Mouse (Mus musculus): ENCODE data around the gene Evi2.

The Evi2 gene

GRCm38 (mm10) chr11:79530333-79530761 is at the start of gene Evi2, which contains the start of gene Evi2a:
Gene Evi2, minus strand, starts transcription at chr11:79530589.
Gene Evi2a, minus strand, starts transcription at chr11:79530609.
- peak; percentile 43 for DNase-seq (ENCODE audit: low read depth, low spot score)

DNA sequence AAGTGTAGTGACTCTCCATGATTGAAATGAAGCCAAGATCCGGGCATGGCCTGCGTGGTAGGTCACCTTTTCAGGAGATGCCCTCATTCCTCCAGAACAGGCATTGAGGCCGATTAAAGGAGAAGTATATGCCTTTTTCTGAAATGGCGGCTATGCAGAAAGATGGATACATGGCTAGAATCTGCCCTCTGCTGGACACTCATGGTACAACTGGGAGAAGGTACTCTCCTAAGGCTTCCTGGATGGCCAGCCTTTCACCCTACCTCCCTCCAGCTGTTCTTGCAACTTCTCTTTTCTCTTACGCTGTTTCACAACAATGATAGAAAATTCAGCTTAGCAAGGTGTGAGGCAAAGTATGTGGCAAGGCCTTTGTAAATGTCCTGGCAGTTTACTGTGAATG is 47.4 kb upstream of the Evi2 start:
- peak; percentile 87 for DNase-seq (ENCODE audit: low read depth, low spot score)

GRCm38 (mm10) chr11:79575383-79576073 is 45.1 kb upstream of the Evi2 start:
- no peak for DNase-seq (ENCODE audit: low read depth, low spot score)

DNA sequence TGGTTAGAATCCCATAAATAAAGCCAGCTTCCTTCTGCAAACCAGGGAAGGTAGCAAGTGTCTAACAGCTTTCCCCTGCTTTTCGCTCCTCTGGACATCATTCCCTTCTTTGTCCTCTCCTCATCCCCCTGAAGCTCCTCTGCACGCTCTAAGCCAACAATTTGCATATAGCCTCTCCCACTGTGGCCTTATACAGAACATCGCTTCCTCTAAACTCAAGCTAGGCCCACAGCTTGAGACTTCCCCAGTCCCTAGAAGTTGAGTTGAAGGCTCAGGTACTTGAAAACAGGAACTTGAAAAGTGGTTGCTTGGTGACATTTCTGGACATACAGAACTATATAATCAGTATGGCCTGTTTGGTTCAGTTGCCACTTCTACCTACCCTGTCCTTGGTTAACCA is 43.4 kb upstream of the Evi2 start:
- no peak for DNase-seq (ENCODE audit: low read depth, low spot score)

- no peak for DNase-seq (ENCODE audit: low read depth, low spot score)
These were observed 39.9 kb upstream of the Evi2 start for GRCm38 (mm10) chr11:79570319-79570718.

- DNase-seq (ENCODE audit: low read depth, low spot score): no peak
These were observed 38.0 kb upstream of the Evi2 start for GRCm38 (mm10) chr11:79568197-79568911.

- no peak for DNase-seq (ENCODE audit: low read depth, low spot score)
These were observed 36.6 kb upstream of the Evi2 start for GRCm38 (mm10) chr11:79566947-79567346.

DNA sequence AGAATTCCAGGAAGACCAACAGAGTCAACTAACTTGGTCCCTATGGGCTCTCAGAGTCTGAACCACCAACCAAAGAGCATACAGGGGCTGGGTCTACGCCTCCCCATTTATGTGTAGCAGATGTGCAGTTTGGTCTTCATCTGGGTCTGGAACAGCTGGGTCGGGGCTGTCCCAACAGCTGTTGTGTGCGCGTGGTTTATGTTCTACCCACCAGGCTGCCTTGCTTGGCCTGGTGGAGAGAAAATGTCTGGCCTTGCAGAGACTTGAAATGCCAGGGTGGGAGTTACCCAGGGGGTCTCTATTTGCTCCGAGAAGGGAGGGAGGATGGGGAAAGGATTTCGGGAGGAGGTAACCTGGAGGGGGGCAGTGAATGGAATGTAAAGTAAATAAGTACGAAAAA is 33.1 kb upstream of the Evi2 start:
- no peak for DNase-seq (ENCODE audit: low read depth, low spot score)

- DNase-seq (ENCODE audit: low read depth, low spot score): no peak
These were observed 30.1 kb upstream of the Evi2 start for GRCm38 (mm10) chr11:79560536-79560935.

GRCm38 (mm10) chr11:79552622-79553021 is 22.2 kb upstream of the Evi2 start:
- DNase-seq (ENCODE audit: low read depth, low spot score): no peak

DNA sequence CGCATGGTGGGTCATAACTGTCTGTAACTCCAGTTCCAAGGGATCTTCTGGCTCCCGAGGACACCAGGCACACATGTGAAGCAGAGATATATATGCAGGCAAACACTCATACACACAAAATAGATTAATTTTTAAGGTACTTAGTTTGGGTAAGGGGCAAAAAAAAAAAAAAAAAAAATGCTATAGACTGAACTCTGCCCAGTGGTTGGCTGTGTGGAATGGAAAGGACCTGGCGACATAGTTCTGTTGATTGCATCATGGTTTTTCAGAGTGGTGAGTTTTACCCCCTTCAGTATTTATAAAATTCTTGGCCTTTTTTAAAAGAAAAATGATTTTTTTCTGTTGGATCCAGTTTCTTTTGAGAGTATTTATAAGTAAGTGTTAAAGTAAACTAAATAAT is 5.9 kb upstream of the Evi2 start:
- no peak for DNase-seq (ENCODE audit: low read depth, low spot score)

DNA sequence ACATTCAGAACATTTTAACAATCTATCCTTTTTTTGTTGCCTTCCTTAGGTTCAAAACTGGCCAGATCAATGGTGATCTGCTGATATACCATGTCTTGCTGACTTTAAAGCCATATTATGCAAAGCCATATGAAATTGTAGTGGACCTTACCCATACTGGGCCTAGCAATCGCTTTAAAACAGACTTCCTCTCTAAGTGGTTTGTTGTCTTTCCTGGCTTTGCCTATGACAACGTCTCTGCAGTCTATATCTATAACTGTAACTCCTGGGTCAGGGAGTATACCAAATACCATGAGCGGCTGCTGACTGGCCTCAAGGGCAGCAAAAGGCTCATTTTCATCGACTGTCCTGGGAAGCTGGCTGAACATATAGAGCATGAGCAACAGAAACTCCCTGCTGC is 5.2 kb upstream of the Evi2 start:
- no peak for DNase-seq (ENCODE audit: low read depth, low spot score)

- DNase-seq (ENCODE audit: low read depth, low spot score): peak; percentile 97
These were observed 3.7 kb upstream of the Evi2 start for GRCm38 (mm10) chr11:79533950-79534690.

- DNase-seq (ENCODE audit: low read depth, low spot score): no peak
These were observed 2.9 kb upstream of the Evi2 start for GRCm38 (mm10) chr11:79533311-79533710.

- DNase-seq (ENCODE audit: low read depth, low spot score): no peak
These were observed 1.1 kb upstream of the Evi2 start for GRCm38 (mm10) chr11:79531485-79531884.

DNA sequence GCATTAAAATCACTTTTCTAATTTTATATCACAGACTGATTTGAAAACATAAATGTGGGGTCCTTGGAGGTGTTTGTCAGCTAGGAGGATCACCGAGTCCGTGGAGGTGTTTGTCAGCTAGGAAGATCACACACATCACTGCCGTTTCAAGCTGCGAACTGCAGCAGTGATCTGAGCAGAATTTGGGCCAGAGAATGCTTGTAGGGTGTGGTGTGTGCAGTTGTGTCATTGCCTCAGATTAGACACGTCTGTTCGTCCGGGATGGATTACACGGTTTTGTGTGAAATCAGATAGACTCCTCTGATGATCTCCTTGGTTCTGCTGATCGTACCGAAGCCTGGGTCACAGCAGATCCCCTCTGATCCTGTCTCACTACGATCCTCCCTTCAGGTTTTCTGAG is 385 bp upstream of the Evi2 start:
- DNase-seq (ENCODE audit: low read depth, low spot score): no peak

- no peak for DNase-seq (ENCODE audit: low read depth, low spot score)
These were observed 653 bp downstream of the Evi2 start for GRCm38 (mm10) chr11:79529736-79530135.

GRCm38 (mm10) chr11:79529226-79529625 is 1.2 kb downstream of the Evi2 start:
- DNase-seq (ENCODE audit: low read depth, low spot score): no peak

DNA sequence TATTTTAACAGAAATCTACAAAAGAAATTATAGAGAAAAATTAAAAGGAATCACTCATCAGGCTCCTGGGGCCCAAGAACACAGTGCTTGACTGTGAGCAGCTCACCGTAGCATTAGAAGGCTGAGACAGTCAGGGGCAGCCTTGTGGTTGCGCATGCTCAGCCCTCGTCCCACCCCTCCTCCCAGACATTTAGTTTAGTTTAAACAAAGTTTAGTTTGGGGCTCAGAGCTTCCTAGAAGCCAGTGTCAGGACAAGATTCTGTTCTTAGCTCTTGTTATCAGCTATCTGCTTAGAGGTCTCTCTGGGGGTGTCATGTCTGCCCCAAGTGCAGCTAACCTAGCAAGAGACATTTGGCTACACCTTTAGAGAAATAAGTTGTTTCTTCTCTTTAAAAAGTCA is 1.8 kb downstream of the Evi2 start:
- DNase-seq (ENCODE audit: low read depth, low spot score): no peak

DNA sequence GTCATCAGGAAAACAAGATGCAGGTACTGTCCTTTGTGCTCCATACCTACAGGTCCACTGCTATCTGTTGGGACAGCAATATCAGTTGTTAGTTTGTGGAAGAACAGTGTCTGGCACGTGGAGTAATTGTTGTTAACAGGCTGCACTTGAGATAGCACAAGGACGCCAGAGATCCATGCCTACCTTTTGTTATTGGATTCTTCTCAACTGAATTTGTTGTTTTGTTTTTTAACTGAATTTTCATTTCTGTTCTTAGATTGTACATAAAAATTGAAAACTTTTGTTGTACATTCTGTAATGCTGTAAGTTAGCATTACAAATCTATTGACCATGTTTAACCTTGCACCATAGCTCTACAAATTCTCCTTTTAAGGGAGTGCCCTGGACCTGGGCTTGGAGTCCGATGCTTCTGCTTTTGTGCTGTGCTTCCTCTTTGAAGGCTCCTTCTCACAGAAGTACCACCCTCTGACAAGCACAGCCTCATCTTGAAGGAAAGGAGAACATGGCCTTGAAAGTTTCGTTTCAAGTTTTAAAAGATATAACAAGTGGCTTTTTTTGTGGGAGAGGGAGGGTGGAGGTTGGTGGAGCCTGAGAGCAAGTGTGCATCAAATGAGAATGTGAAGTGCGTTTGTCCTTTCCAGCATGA is 2.5 kb downstream of the Evi2 start:
- DNase-seq (ENCODE audit: low read depth, low spot score): no peak

DNA sequence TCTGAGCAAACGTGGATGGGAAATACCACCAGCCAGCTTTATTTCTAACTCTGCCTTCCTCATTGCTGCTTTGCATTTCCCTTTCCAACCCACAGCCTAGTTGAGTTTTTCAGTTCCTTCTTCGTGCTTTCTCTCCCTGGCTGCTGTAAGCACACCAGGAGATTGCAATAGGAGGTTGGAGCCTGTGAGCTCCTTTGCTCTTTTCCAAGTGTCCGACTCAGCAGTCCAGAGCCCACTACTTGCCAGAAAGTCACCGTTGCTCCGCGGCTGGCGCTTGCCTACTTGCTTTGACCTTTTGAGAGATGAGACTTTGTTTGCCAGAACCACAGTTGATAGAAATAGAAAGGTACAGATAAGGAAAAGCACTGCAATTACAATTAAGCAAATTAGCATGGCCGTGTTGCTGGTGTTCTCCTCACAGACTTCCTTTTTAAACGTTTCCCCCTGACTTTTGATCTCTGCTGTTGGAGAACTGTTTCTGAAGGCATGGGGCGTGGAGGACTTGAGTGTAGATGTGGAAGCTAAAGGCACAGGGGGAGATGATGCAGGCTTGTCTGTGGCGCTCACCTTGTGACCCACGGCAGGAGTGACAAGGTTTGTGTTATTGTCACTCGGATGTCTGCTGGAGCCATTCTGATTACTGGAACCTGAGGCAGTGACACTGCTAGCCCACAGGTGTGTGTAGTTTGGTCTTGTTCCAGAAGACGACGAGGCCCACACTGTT is 3.2 kb downstream of the Evi2 start:
- DNase-seq (ENCODE audit: low read depth, low spot score): no peak

Measured in 3T3-L1 (cell line).